ENCODE assay signal across 14 mouse cellular contexts in the genomic region with DNA sequence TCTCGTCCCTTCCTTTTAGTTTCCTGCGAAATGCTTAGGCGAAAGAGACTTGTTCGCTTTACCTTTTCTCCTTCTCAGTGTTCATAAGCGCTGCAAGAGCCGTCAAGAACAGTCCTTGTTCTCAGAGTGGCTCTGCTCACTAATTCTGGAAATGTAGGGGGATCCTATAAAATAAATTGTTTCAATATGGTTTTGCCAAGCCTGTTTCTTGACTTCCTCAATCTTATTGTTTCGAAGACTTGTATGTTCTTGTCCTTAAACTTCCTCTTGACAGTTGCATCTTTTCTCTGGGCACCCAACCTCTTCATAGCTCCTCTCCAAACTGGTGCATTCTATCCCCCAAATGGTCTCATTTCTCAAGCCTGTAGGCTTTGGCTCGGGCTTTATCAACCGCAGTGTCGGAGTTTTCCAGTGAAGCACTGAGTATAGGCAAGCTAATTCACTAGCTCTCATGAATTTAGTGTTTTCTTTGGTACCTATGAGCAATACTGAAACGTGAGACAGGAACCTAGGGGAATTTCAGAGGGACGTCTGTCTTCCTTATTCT. TPM values are rescaled to one million over a fixed set of nuclear protein-coding genes. Genes with fewer than 3 reads are reported as not detected.
DNase-seq lines count a peak whose midpoint lies in the region; ATAC-seq and TF ChIP-seq lines count a peak whose summit lies in the region.
"Had no signal": no experiment of that assay in that cellular context is flagged by ENCODE, and none has a peak within 500 bp of the region (broad histone marks: within the 10 kb centered on the region; RNA-seq: fewer than 3 reads in every experiment).

No protein-coding gene starts in this region.

- H3K4me3 ChIP-seq in forebrain, embryonic 10.5 days = peak overlapping the region; percentile 86
- H3K4me3 ChIP-seq in hindbrain, postnatal 0 days (ENCODE audit: low read length) = peak overlapping the region; percentile 60
- H3K4me3 ChIP-seq: erythroblast, embryonic 14.5 days; heart, embryonic 13.5 days; liver, embryonic 12.5 days had no signal

- no peaks in the 10 kb centered on the region for H3K36me3 ChIP-seq in forebrain, embryonic 10.5 days (replicated peaks)
- H3K36me3 ChIP-seq in hindbrain, postnatal 0 days (ENCODE audit: insufficient read depth, low read length) = no peaks in the 10 kb centered on the region
- H3K36me3 ChIP-seq: heart, embryonic 13.5 days; liver, embryonic 12.5 days had no signal

- TF ChIP-seq CTCF in hindbrain, postnatal 0 days (IDR thresholded peaks at IDR 0.05; ENCODE audit: low read depth) = no peak

- peak overlapping the region; percentile 68 for H3K4me2 ChIP-seq in hindbrain, postnatal 0 days (ENCODE audit: low read depth, low read length)
- H3K4me2 ChIP-seq: heart, embryonic 13.5 days; liver, embryonic 12.5 days had no signal

- peak; percentile 57 to 72 for DNase-seq in cerebellum, postnatal 14 days
- peak; percentile 43 for DNase-seq in forebrain, embryonic 10.5 days (ENCODE audit: extremely low spot score, low spot score)
- peak; percentile 40 for DNase-seq in hindbrain, postnatal 0 days (ENCODE audit: low spot score)
- DNase-seq in neural tube, embryonic 10.5 days (ENCODE audit: extremely low spot score, low spot score) = peak; percentile 44
- no peak for DNase-seq in urinary bladder, adult 2 months (ENCODE audit: low spot score)
- no peak for DNase-seq in spleen, adult 18-20 months
- no peak for DNase-seq in right cerebral cortex, adult 2 months (ENCODE audit: low spot score in 2 of 2)
- DNase-seq in thymus, postnatal 25 days = no peak
- DNase-seq: adrenal gland, postnatal 25 days had no signal

- peak overlapping the region; percentile 89 for H3K9ac ChIP-seq in hindbrain, postnatal 0 days (replicated peaks; ENCODE audit: low read length)
- H3K9ac ChIP-seq: heart, embryonic 13.5 days; liver, embryonic 12.5 days had no signal

- H3K27ac ChIP-seq in forebrain, embryonic 10.5 days = peak overlapping the region; percentile 99
- H3K27ac ChIP-seq in hindbrain, postnatal 0 days = peak overlapping the region; percentile 89
- H3K27ac ChIP-seq: heart, embryonic 13.5 days; kidney, postnatal 0 days; liver, embryonic 12.5 days had no signal

- no peaks in the 10 kb centered on the region for H3K9me3 ChIP-seq in forebrain, embryonic 10.5 days
- no peaks in the 10 kb centered on the region for H3K9me3 ChIP-seq in hindbrain, postnatal 0 days (ENCODE audit: low read length)
- H3K9me3 ChIP-seq: heart, embryonic 13.5 days; liver, embryonic 12.5 days had no signal

- peaks cover 99% of the 10 kb centered on the region for H3K27me3 ChIP-seq in forebrain, embryonic 10.5 days (ENCODE audit: poor library complexity, severe bottlenecking)
- H3K27me3 ChIP-seq in hindbrain, postnatal 0 days (ENCODE audit: insufficient read depth, low read length) = 0 out of 2 replicates have a peak, but pooled peaks cover 3% of the 10 kb centered on the region

- peaks cover 82% of the 10 kb centered on the region for H3K4me1 ChIP-seq in forebrain, embryonic 10.5 days
- no peaks in the 10 kb centered on the region for H3K4me1 ChIP-seq in hindbrain, postnatal 0 days (ENCODE audit: insufficient read depth, low read length)

- 2% methylated on average over 12 of the region's 12 CpGs for WGBS in forebrain, embryonic 10.5 days
- WGBS in hindbrain, postnatal 0 days = 8% methylated on average over 12 of the region's 12 CpGs

- no peak for ATAC-seq in hindbrain, postnatal 0 days
- ATAC-seq: liver, embryonic 12.5 days had no signal

RNA-seq across cellular contexts. Expression of a gene that starts 4.7 kb away (rescaled TPM):
- polyA plus RNA-seq in forebrain, embryonic 10.5 days (2016; fragmentation: Nextera tagmentation; extraction: Ambion mirVana) = 0.27 TPM in 1 of 2 replicates, not detected in the other
- 0.93 and 4.7 TPM in 2 replicates for total RNA-seq in hindbrain, postnatal 0 days (2014; rRNA removed)
- 1.2 and 1.4 TPM in 2 replicates for polyA plus RNA-seq in hindbrain, postnatal 0 days (2015; fragmentation: Nextera tagmentation; extraction: Ambion mirVana)
- not detected in 2 replicates for polyA plus RNA-seq in urinary bladder, adult 2 months (2012; rRNA removed)
- total RNA-seq: adrenal gland, postnatal 25 days had no signal
- polyA plus RNA-seq: erythroblast, embryonic 14.5 days; kidney, postnatal 0 days; liver, embryonic 12.5 days; spleen, adult 2 months had no signal

RNA-seq across cellular contexts. Expression of a gene that starts 10.5 kb away (rescaled TPM):
- 7.0 and 7.3 TPM in 2 replicates for polyA plus RNA-seq in forebrain, embryonic 10.5 days (2016; fragmentation: Nextera tagmentation; extraction: Ambion mirVana)
- 234 TPM in 2 replicates for total RNA-seq in hindbrain, postnatal 0 days (2014; rRNA removed)
- 35.9 and 40.2 TPM in 2 replicates for polyA plus RNA-seq in hindbrain, postnatal 0 days (2015; fragmentation: Nextera tagmentation; extraction: Ambion mirVana)
- polyA plus RNA-seq in urinary bladder, adult 2 months (2012; rRNA removed) = 0.07 TPM in 1 of 2 replicates, not detected in the other
- total RNA-seq: adrenal gland, postnatal 25 days had no signal
- polyA plus RNA-seq: erythroblast, embryonic 14.5 days; heart, embryonic 13.5 days; kidney, postnatal 0 days; liver, embryonic 12.5 days; spleen, adult 2 months had no signal

RNA-seq across cellular contexts. Expression of a gene that starts 20.2 kb away (rescaled TPM):
- polyA plus RNA-seq in forebrain, embryonic 10.5 days (2016; fragmentation: Nextera tagmentation; extraction: Ambion mirVana) = 20.7 and 21.5 TPM in 2 replicates
- 46.2 and 51.3 TPM in 2 replicates for total RNA-seq in hindbrain, postnatal 0 days (2014; rRNA removed)
- polyA plus RNA-seq in hindbrain, postnatal 0 days (2015; fragmentation: Nextera tagmentation; extraction: Ambion mirVana) = 31.0 and 31.1 TPM in 2 replicates
- polyA plus RNA-seq in urinary bladder, adult 2 months (2012; rRNA removed) = not detected in 2 replicates
- total RNA-seq: adrenal gland, postnatal 25 days had no signal
- polyA plus RNA-seq: heart, embryonic 13.5 days; liver, embryonic 12.5 days; spleen, adult 2 months had no signal

RNA-seq across cellular contexts. Expression of a gene that starts 34.8 kb away (rescaled TPM):
- polyA plus RNA-seq in forebrain, embryonic 10.5 days (2016; fragmentation: Nextera tagmentation; extraction: Ambion mirVana) = 1.0 and 1.9 TPM in 2 replicates
- 1.2 and 3.0 TPM in 2 replicates for total RNA-seq in hindbrain, postnatal 0 days (2014; rRNA removed)
- polyA plus RNA-seq in hindbrain, postnatal 0 days (2015; fragmentation: Nextera tagmentation; extraction: Ambion mirVana) = 0.56 and 0.82 TPM in 2 replicates
- not detected in 2 replicates for polyA plus RNA-seq in urinary bladder, adult 2 months (2012; rRNA removed)
- total RNA-seq: adrenal gland, postnatal 25 days had no signal
- polyA plus RNA-seq: erythroblast, embryonic 14.5 days; heart, embryonic 13.5 days; kidney, postnatal 0 days; liver, embryonic 12.5 days; spleen, adult 2 months had no signal

RNA-seq across cellular contexts. Expression of a gene that starts 48.4 kb away (rescaled TPM):
- polyA plus RNA-seq in forebrain, embryonic 10.5 days (2016; fragmentation: Nextera tagmentation; extraction: Ambion mirVana) = 38.9 and 39.0 TPM in 2 replicates
- 6.7 and 13.4 TPM in 2 replicates for total RNA-seq in hindbrain, postnatal 0 days (2014; rRNA removed)
- 39.1 and 42.8 TPM in 2 replicates for polyA plus RNA-seq in hindbrain, postnatal 0 days (2015; fragmentation: Nextera tagmentation; extraction: Ambion mirVana)
- 27.3 and 28.3 TPM in 2 replicates for polyA plus RNA-seq in urinary bladder, adult 2 months (2012; rRNA removed)

Comparison
In these comparisons a context has a peak if more than half of its experiments do, and no peak if none do; other contexts are left out.
1. DNase-seq: peak in cerebellum, postnatal 14 days (2 of 2), forebrain, embryonic 10.5 days (single experiment), hindbrain, postnatal 0 days (single experiment) and neural tube, embryonic 10.5 days (single experiment); none in urinary bladder, adult 2 months (single experiment), spleen, adult 18-20 months (0 of 2), right cerebral cortex, adult 2 months (0 of 2) and thymus, postnatal 25 days (single experiment).
2. RNA of a gene that starts 20.2 kb away (polyA plus RNA-seq): 31.0 to 31.1 TPM in hindbrain, postnatal 0 days and 20.7 to 21.5 TPM in forebrain, embryonic 10.5 days; not detected in urinary bladder, adult 2 months; every median in the first group is over 10 times any median in the second.